Mouse (Mus musculus) spleen, adult 12 weeks (tissue): ENCODE results near the gene Dhfr.

Source experiments
- DNase-seq: peaks from one replicate; pipeline ENCODE4 v3.0.0; 2022; ENCODE audit warnings: low spot score

The Dhfr gene

GRCm38 (mm10) chr13:92387367-92387766 is 32.8 kb downstream of the Dhfr start:
- DNase-seq: no peak

GRCm38 (mm10) chr13:92393047-92393661 is 38.6 kb downstream of the Dhfr start:
- DNase-seq: no peak

DNA sequence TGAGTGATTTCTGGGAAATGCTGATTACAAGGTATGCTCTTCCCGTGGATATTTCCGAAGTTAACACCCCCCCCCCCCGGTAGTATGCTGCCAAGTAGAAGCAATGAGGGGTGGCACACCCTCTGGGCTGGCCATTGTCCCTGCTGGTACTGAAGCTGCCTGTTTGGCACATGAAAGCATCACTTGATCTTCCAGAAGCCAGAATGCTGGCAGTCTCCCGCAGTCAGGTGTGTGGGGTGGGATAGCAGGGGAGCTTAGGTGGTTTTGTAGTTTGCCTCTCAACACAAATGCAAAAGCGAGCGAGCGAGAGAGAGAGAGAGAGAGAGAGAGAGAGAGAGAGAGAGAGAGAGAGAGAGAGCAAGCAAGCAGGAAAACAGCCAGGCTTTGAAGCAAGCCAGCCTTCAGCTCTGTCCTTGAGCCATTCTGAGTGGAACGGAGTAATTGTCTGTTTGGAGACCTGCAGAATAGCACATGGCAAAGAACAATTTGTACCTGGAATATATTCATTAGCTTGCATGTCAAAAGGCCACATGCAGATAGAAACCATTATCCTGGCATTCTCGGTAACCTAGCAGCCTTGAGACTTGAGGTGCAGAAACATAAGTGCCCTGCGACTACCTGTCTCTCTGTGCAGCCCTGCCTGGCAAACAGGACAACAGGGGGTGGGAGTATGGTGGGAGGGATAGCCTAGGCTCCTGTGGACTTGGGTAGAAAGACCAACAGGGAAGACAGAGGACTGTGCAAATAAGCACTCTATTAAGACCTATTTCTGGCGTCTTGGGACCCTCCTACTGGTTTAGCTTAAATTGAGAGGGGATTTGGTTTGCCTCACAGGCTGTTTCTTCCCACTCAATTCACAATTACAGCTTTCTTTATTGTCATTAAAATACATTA is 44.2 kb downstream of the Dhfr start:
- DNase-seq: no peak

GRCm38 (mm10) chr13:92402063-92402462 is 47.5 kb downstream of the Dhfr start:
- DNase-seq: no peak

DNA sequence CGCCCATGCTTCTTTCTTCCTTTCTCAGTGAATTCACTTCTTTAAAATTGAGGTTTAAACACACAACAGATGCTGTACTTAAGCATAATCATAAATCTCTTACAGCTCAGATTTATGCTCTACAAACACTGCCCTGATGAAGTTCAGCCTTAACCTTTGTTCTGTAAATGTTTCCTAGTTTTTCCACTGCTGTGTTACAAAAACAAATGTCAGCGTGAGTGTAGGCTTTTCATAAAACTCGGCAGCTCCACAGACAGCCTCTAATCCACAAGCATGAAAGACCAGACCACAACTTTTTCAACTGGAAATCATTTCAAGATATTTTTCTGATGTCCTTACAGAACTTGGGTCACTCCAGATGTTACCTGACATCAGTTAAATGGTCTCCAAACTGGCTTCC is 49.0 kb downstream of the Dhfr start:
- no peak for DNase-seq

DNA sequence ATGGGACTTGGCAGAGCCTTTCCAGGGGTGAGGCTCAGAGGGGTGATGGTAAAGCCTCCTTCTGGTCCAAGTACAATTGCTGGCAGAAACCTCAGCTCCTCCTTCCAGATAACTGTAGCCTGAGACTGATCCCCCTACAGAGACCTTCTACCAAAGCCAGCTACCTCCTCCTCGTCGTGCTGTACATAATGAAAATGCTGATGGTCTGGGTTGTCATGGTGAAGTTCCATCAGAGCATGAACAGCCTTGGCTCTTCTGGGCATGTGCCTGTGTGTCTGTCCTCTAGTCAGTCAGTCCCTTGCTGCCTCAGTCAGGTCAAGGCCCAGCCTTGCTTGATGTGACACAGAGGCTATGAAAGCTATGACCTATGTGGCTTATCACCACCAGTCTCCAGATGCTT is 56.0 kb downstream of the Dhfr start:
- no peak for DNase-seq

- no peak for DNase-seq
Observed at GRCm38 (mm10) chr13:92419630-92420029, 65.1 kb downstream of the Dhfr start.

DNA sequence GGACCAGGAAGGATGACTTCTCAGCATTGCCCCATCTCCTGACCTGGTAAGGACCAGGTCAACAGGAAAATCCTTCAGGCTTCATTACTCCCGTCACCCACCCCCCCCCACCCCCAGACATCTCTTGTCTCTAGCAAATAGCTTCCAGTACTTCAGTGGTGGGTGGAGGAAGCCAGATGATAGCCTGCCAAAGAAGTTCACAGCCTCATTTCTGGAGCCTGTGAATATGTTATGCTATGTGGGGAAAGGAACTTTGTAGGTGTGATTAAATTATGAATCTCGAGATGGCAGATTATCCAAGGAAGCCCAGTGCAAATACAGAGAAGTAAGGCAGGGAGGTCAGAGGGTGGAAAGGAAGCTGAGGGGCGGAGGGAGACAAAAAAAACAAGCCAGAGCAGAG is 69.2 kb downstream of the Dhfr start:
- DNase-seq: no peak

- DNase-seq: no peak
Observed at GRCm38 (mm10) chr13:92425758-92426264, 71.3 kb downstream of the Dhfr start, which contains the start of gene Ankrd34b. TSS of gene Ankrd34b (plus strand) at chr13:92425896.

- no peak for DNase-seq
Observed at GRCm38 (mm10) chr13:92426294-92427051, 71.9 kb downstream of the Dhfr start.

GRCm38 (mm10) chr13:92427351-92427855 is 72.9 kb downstream of the Dhfr start:
- DNase-seq: no peak
